Mouse (Mus musculus) CH12.LX (cell line): ENCODE measurements at regions not wholly inside any gene's neighbourhood (a gene's known extent, or its start where the extent isn't known, plus 50 kb on each side); places are given as distances from the start of the nearest gene placed in this dataset.

Experiments used
- DNase-seq: peaks from one replicate; pipeline ENCODE4 v3.0.0-alpha.2; 2013; ENCODE audit errors: extremely low read depth
- H3K27ac ChIP-seq: 2 replicates; pipeline ENCODE4 v1.5.1; 2012; ENCODE audit warnings: low read depth, mild to moderate bottlenecking, control low read depth, moderate library complexity; ENCODE audit not compliant: insufficient read depth
- H3K27me3 ChIP-seq: replicated peaks from 2 replicates; pipeline ENCODE3; 2012; ENCODE audit warnings: inconsistent platforms
- H3K36me3 ChIP-seq, 2 experiments: replicated peaks in 1 of 2; 2 replicates each; pipeline versions ENCODE3 to v1.6.1; 2012; ENCODE audit warnings: inconsistent platforms in 1 of 2, low read length in 1 of 2, mild to moderate bottlenecking in 1 of 2, mixed read lengths in 1 of 2, moderate library complexity in 1 of 2; ENCODE audit not compliant: control insufficient read depth in 1 of 2, insufficient read depth in 1 of 2
- H3K4me1 ChIP-seq, 2 experiments: 2 replicates each; pipeline ENCODE4 v1.6.1; 2012; ENCODE audit warnings: inconsistent platforms in 1 of 2, moderate library complexity in 1 of 2; ENCODE audit not compliant: insufficient read depth in 2 of 2, control insufficient read depth in 1 of 2
- H3K4me2 ChIP-seq: 2 replicates; pipeline ENCODE4 v1.6.1; 2012; ENCODE audit warnings: low read depth, mild to moderate bottlenecking, control low read depth; ENCODE audit not compliant: poor library complexity, insufficient read depth, severe bottlenecking
- H3K4me3 ChIP-seq, 3 experiments: fragments of 150-350 bp in 1 of 3; sonication (generic) in 1 of 3; replicated peaks in 1 of 3; 2 replicates each; pipeline versions ENCODE3 to v1.5.1; 2011 to 2012; ENCODE audit warnings: low read depth in 2 of 3, low read length in 2 of 3, mild to moderate bottlenecking in 2 of 3, moderate library complexity in 2 of 3, control low read depth in 1 of 3, improper control_type of control experiment in 1 of 3, inconsistent platforms in 1 of 3, mixed read lengths in 1 of 3; ENCODE audit not compliant: poor library complexity in 1 of 3
- H3K79me2 ChIP-seq: replicated peaks from 2 replicates; pipeline ENCODE4 v1.6.1; 2012; ENCODE audit warnings: mild to moderate bottlenecking, moderate library complexity; ENCODE audit not compliant: control insufficient read depth, poor library complexity, insufficient read depth, severe bottlenecking; ENCODE audit errors: extremely low read depth
- H3K9ac ChIP-seq: 2 replicates; pipeline ENCODE4 v1.6.1; 2012; ENCODE audit warnings: low read depth, mild to moderate bottlenecking, control low read depth, moderate library complexity; ENCODE audit not compliant: insufficient read depth
- H3K9me3 ChIP-seq: replicated peaks from 2 replicates; pipeline ENCODE3; 2012; ENCODE audit warnings: low read length, inconsistent platforms, mixed read lengths
- BHLHE40 ChIP-seq: IDR thresholded peaks from 2 replicates; pipeline ENCODE4 v1.6.1; 2011; ENCODE audit warnings: mild to moderate bottlenecking, low read depth, low read length, improper control_type of control experiment
- CHD2 ChIP-seq: IDR thresholded peaks from 2 replicates; pipeline ENCODE4 v1.6.1; 2011; ENCODE audit warnings: low read length, improper control_type of control experiment
- CTCF ChIP-seq, 2 experiments: IDR thresholded peaks in 1 of 2; conservative IDR thresholded peaks in 1 of 2; 2 replicates each; pipeline ENCODE4 v1.5.1; 2011 to 2012; ENCODE audit warnings: low read depth in 2 of 2, low read length in 2 of 2, improper control_type of control experiment in 1 of 2, inconsistent platforms in 1 of 2, mild to moderate bottlenecking in 1 of 2, moderate library complexity in 1 of 2
- E2F4 ChIP-seq: IDR thresholded peaks from 2 replicates; pipeline ENCODE4 v1.6.1; 2011; ENCODE audit warnings: low read depth, low read length, improper control_type of control experiment; ENCODE audit not compliant: insufficient replicate concordance
- EP300 ChIP-seq: IDR thresholded peaks from 2 replicates; pipeline ENCODE4 v1.6.1; 2011; ENCODE audit warnings: low read length, improper control_type of control experiment
- ETS1 ChIP-seq: conservative IDR thresholded peaks from 2 replicates; pipeline ENCODE4 v1.6.1; 2012; ENCODE audit warnings: low read depth, mild to moderate bottlenecking, inconsistent platforms, low read length, improper control_type of control experiment, moderate library complexity
- JUND ChIP-seq: conservative IDR thresholded peaks from 2 replicates; pipeline ENCODE4 v1.6.1; 2011; ENCODE audit warnings: low read depth, low read length, improper control_type of control experiment
- MAFK ChIP-seq: IDR thresholded peaks from 2 replicates; pipeline ENCODE4 v1.6.1; 2011; ENCODE audit warnings: low read length, improper control_type of control experiment; ENCODE audit not compliant: insufficient replicate concordance
- MAX ChIP-seq: IDR thresholded peaks from 2 replicates; pipeline ENCODE4 v1.6.1; 2011; ENCODE audit warnings: low read length, improper control_type of control experiment
- MXI1 ChIP-seq: IDR thresholded peaks from 2 replicates; pipeline ENCODE4 v1.6.1; 2011; ENCODE audit warnings: mild to moderate bottlenecking, low read depth, low read length, improper control_type of control experiment
- PAX5 ChIP-seq: IDR thresholded peaks from 2 replicates; pipeline ENCODE4 v1.6.1; 2012; ENCODE audit warnings: low read length, inconsistent platforms, mixed read lengths
- RAD21 ChIP-seq: IDR thresholded peaks from 2 replicates; pipeline ENCODE4 v1.6.1; 2011; ENCODE audit warnings: low read depth, mild to moderate bottlenecking, low read length, improper control_type of control experiment, moderate library complexity
- RCOR1 ChIP-seq: conservative IDR thresholded peaks from 2 replicates; pipeline ENCODE4 v1.6.1; 2012; ENCODE audit warnings: low read depth, mild to moderate bottlenecking, inconsistent platforms, low read length, improper control_type of control experiment
- TBP ChIP-seq: conservative IDR thresholded peaks from 2 replicates; pipeline ENCODE4 v1.6.1; 2011; ENCODE audit warnings: low read depth, low read length, improper control_type of control experiment
- UBTF ChIP-seq: IDR thresholded peaks from 2 replicates; pipeline ENCODE4 v1.6.1; 2012; ENCODE audit warnings: low read depth, mild to moderate bottlenecking, inconsistent platforms, low read length, improper control_type of control experiment, moderate library complexity
- ZC3H11A ChIP-seq: IDR thresholded peaks from 2 replicates; pipeline ENCODE4 v1.6.1; 2012; ENCODE audit warnings: low read depth, mild to moderate bottlenecking, inconsistent platforms, low read length, improper control_type of control experiment
- ZKSCAN1 ChIP-seq: IDR thresholded peaks from 2 replicates; pipeline ENCODE4 v1.6.1; 2012; ENCODE audit warnings: low read depth, inconsistent platforms, low read length, improper control_type of control experiment, borderline replicate concordance
- dilution Hi-C: fragments of 300-500 bp; cut with MboI; formaldehyde crosslinking; loops from 2 replicates; pipeline ENCODE4 v1.14.3; 2020; ENCODE audit warnings: low sequenced_read_pairs; ENCODE audit not compliant: extremely low pct_unique_long_range_greater_than_20kb, extremely low pct_ligation_motif_present
- in situ Hi-C: fragments of 300-500 bp; cut with MboI; formaldehyde crosslinking; loops from 3 replicates; pipeline ENCODE4 v1.14.3; 2019; ENCODE audit warnings: low sequenced_read_pairs, low pct_ligation_motif_present, low pct_unique_long_range_greater_than_20kb, mixed read lengths

DNA sequence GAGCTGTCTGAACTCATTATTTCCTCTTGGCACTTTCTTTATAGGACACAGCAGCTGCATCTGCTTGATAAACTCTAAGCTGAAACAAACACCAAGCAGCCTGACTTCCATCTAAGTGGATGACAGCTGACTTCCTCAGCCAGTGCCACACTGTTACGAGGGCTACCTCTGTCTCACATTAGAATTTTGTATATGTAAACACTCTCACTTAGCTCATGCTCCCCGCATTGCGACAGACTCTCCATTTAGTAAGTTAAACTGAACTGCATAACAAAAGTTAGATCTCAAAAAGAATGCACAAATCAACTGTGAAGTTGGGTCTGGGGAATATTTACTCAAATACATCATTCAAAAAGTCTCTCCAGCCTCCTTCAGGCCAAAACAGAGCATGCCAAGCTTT lies 432.1 kb downstream of the Dcdc2c start:
- in situ Hi-C loops (no loop called here), dilution Hi-C loops (no loop called here)
- no peaks in the 10 kb centered on the region for H3K27me3 ChIP-seq
- H3K4me2 ChIP-seq, result no peak overlapping the region
- H3K9me3 ChIP-seq, result no peaks in the 10 kb centered on the region
- TF ChIP-seq MAFK (no peak), RAD21 (no peak), CTCF (conservative IDR thresholded peaks at IDR 0.05 in 1 of 2, IDR thresholded peaks at IDR 0.05 in 1 of 2; ENCODE audit: low read depth in 2 of 2, low read length in 2 of 2) (no peak), MAX (no peak), EP300 (no peak), CHD2 (no peak), TBP (no peak), UBTF (no peak), PAX5 (no peak), BHLHE40 (no peak), ZC3H11A (no peak), MXI1 (no peak), JUND (no peak)
- no peak overlapping the region for H3K4me3 ChIP-seq
- DNase-seq, result no peak
- H3K27ac ChIP-seq, result no peak overlapping the region
- no peaks in the 10 kb centered on the region for H3K4me1 ChIP-seq
- no peak overlapping the region for H3K9ac ChIP-seq
- no peaks in the 10 kb centered on the region for H3K79me2 ChIP-seq
- no peaks in the 10 kb centered on the region for H3K36me3 ChIP-seq

DNA sequence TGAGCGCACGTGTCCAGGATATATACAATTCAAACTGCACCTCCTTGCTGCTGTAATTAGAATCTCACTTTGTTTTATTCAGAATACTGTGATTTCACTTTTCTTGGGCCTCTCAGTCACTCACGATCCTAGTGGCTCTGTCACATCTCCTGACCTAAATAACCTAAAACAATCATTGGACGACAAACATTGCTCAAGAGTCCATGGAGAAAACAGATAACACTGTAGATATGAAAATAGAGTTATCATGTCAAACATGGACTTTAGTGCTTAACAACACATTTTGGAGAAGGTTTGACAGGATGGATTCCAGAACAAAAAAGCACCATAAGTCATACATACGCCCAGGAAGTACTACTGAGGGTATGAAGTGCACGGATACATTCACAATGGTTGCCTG lies 461.5 kb downstream of the Dcdc2c start:
- no peaks in the 10 kb centered on the region for H3K4me1 ChIP-seq
- no peak overlapping the region for H3K9ac ChIP-seq
- no peak for DNase-seq
- peaks cover 5% of the 10 kb centered on the region for H3K9me3 ChIP-seq
- in situ Hi-C loops (no loop called here), dilution Hi-C loops (no loop called here)
- H3K27me3 ChIP-seq, result no peaks in the 10 kb centered on the region
- no peak overlapping the region for H3K4me2 ChIP-seq
- H3K27ac ChIP-seq, result no peak overlapping the region
- no peak for TF ChIP-seq UBTF
- TF ChIP-seq ETS1, result no peak
- TF ChIP-seq ZKSCAN1, result no peak
- TF ChIP-seq E2F4, result no peak
- TF ChIP-seq EP300, result no peak
- no peak for TF ChIP-seq PAX5
- no peak for TF ChIP-seq JUND
- TF ChIP-seq RCOR1, result no peak
- no peaks in the 10 kb centered on the region for H3K36me3 ChIP-seq
- H3K79me2 ChIP-seq, result no peaks in the 10 kb centered on the region
- no peak overlapping the region for H3K4me3 ChIP-seq
